Mouse (Mus musculus) MEL (cell line): ENCODE data around the gene Psmb9. TPM values are rescaled to one million over a fixed set of nuclear protein-coding genes. Genes with fewer than 3 reads are reported as not detected.
A peak's percentile ranks its signal among the peaks of the same experiment; 100 is the strongest.
"Not testable (repeated sequence)": the region's sequence is repeated elsewhere in the genome, so short reads cannot be mapped to it uniquely, and the experiment has no call there.

ENCODE experiments used
- DNase-seq: peaks from one replicate; pipeline ENCODE4 v3.0.0; 2011; ENCODE audit warnings: low read depth, low spot score
- H3K27ac ChIP-seq: 2 replicates; pipeline ENCODE4 v1.5.1; 2012; ENCODE audit warnings: low read depth, mild to moderate bottlenecking, control low read depth, low read length, moderate library complexity; ENCODE audit not compliant: control insufficient read depth
- H3K27me3 ChIP-seq, 2 experiments: fragments of 150-350 bp in 1 of 2; sonication (generic) in 1 of 2; 2 replicates each; pipeline ENCODE4 v1.6.1; 2012; ENCODE audit warnings: low read length in 2 of 2, mild to moderate bottlenecking in 2 of 2, improper control_type of control experiment in 1 of 2, moderate library complexity in 1 of 2; ENCODE audit not compliant: insufficient read depth in 2 of 2, control insufficient read depth in 1 of 2
- H3K36me3 ChIP-seq, 2 experiments: 2 replicates each; pipeline ENCODE4 v1.6.1; 2012 to 2014; ENCODE audit warnings: low read length in 2 of 2, improper control_type of control experiment in 1 of 2, inconsistent platforms in 1 of 2, mild to moderate bottlenecking in 1 of 2; ENCODE audit not compliant: insufficient read depth in 2 of 2, control insufficient read depth in 1 of 2
- H3K4me1 ChIP-seq, 2 experiments: fragments of 150-350 bp in 1 of 2; sonication (generic) in 1 of 2; 2 replicates each; pipeline ENCODE4 v1.6.1; 2012; ENCODE audit warnings: low read length in 2 of 2, improper control_type of control experiment in 1 of 2, mild to moderate bottlenecking in 1 of 2; ENCODE audit not compliant: insufficient read depth in 2 of 2, control insufficient read depth in 1 of 2
- H3K4me3 ChIP-seq, 2 experiments: fragments of 150-350 bp in 1 of 2; sonication (generic) in 1 of 2; 2 replicates each; pipeline ENCODE4 v1.5.1; 2012; ENCODE audit warnings: low read depth in 2 of 2, low read length in 2 of 2, mild to moderate bottlenecking in 2 of 2, moderate library complexity in 2 of 2, control low read depth in 1 of 2, improper control_type of control experiment in 1 of 2; ENCODE audit not compliant: control insufficient read depth in 1 of 2, insufficient read depth in 1 of 2
- H3K79me2 ChIP-seq: 2 replicates; pipeline ENCODE4 v1.6.1; 2012; ENCODE audit warnings: mild to moderate bottlenecking, low read length, moderate library complexity; ENCODE audit not compliant: control insufficient read depth, poor library complexity, insufficient read depth
- H3K9ac ChIP-seq: 2 replicates; pipeline ENCODE4 v1.6.1; 2012; ENCODE audit warnings: low read depth, mild to moderate bottlenecking, control low read depth, low read length, moderate library complexity; ENCODE audit not compliant: control insufficient read depth, poor library complexity, severe bottlenecking
- H3K9me3 ChIP-seq: fragments of 150-350 bp; sonication (generic); replicated peaks from 2 replicates; pipeline ENCODE4 v1.6.1; 2012; ENCODE audit warnings: mild to moderate bottlenecking, low read length, improper control_type of control experiment, moderate library complexity; ENCODE audit not compliant: insufficient read depth
- CTCF ChIP-seq, 3 experiments: IDR thresholded peaks in 2 of 3; conservative IDR thresholded peaks in 1 of 3; 2 replicates each; pipeline ENCODE4 v1.5.1; 2011 to 2012; ENCODE audit warnings: low read length in 3 of 3, low read depth in 2 of 3, mild to moderate bottlenecking in 2 of 3, improper control_type of control experiment in 1 of 3, inconsistent platforms in 1 of 3, mixed read lengths in 1 of 3, moderate library complexity in 1 of 3; ENCODE audit not compliant: control insufficient read depth in 1 of 3, insufficient read depth in 1 of 3, poor library complexity in 1 of 3, severe bottlenecking in 1 of 3
- E2F4 ChIP-seq: IDR thresholded peaks from 2 replicates; pipeline ENCODE4 v1.6.1; 2011; ENCODE audit warnings: low read depth, low read length, improper control_type of control experiment, borderline replicate concordance
- GABPA ChIP-seq: IDR thresholded peaks from 2 replicates; pipeline ENCODE4 v1.6.1; 2012; ENCODE audit warnings: low read depth, mild to moderate bottlenecking, inconsistent platforms, low read length, improper control_type of control experiment, moderate library complexity
- HCFC1 ChIP-seq: IDR thresholded peaks from 2 replicates; pipeline ENCODE4 v1.6.1; 2012; ENCODE audit warnings: low read depth, mild to moderate bottlenecking, inconsistent platforms, low read length, improper control_type of control experiment, moderate library complexity
- JUND ChIP-seq: IDR thresholded peaks from 2 replicates; pipeline ENCODE4 v1.6.1; 2011; ENCODE audit warnings: low read depth, mild to moderate bottlenecking, improper control_type of control experiment, low read length
- MAFK ChIP-seq: IDR thresholded peaks from 2 replicates; pipeline ENCODE4 v1.6.1; 2011; ENCODE audit warnings: low read depth, mild to moderate bottlenecking, low read length, improper control_type of control experiment, borderline replicate concordance
- MAX ChIP-seq: IDR thresholded peaks from 2 replicates; pipeline ENCODE4 v1.6.1; 2011; ENCODE audit warnings: low read length, improper control_type of control experiment
- MXI1 ChIP-seq: IDR thresholded peaks from 2 replicates; pipeline ENCODE4 v1.6.1; 2011; ENCODE audit warnings: mild to moderate bottlenecking, low read depth, low read length, improper control_type of control experiment
- MYC ChIP-seq: IDR thresholded peaks from 2 replicates; pipeline ENCODE4 v1.6.1; 2011; ENCODE audit warnings: low read depth, mild to moderate bottlenecking, low read length, improper control_type of control experiment, moderate library complexity
- NELFE ChIP-seq: IDR thresholded peaks from 2 replicates; pipeline ENCODE4 v1.6.1; 2011; ENCODE audit warnings: low read depth, low read length, improper control_type of control experiment
- RAD21 ChIP-seq: IDR thresholded peaks from 2 replicates; pipeline ENCODE4 v1.6.1; 2011; ENCODE audit warnings: mild to moderate bottlenecking, low read depth, low read length, improper control_type of control experiment
- RCOR1 ChIP-seq: IDR thresholded peaks from 2 replicates; pipeline ENCODE4 v1.6.1; 2012; ENCODE audit warnings: low read depth, mild to moderate bottlenecking, inconsistent platforms, low read length, improper control_type of control experiment
- SIN3A ChIP-seq: IDR thresholded peaks from 2 replicates; pipeline ENCODE4 v1.6.1; 2012; ENCODE audit warnings: low read length, improper control_type of control experiment, inconsistent platforms
- SMC3 ChIP-seq: IDR thresholded peaks from 2 replicates; pipeline ENCODE4 v1.6.1; 2011; ENCODE audit warnings: low read depth, low read length, improper control_type of control experiment
- TBP ChIP-seq: IDR thresholded peaks from 2 replicates; pipeline ENCODE4 v1.8.0; 2011; ENCODE audit warnings: low read depth, low read length, improper control_type of control experiment
- TCF12 ChIP-seq: IDR thresholded peaks from 2 replicates; pipeline ENCODE4 v1.6.1; 2014; ENCODE audit warnings: low read depth, mild to moderate bottlenecking, inconsistent platforms, low read length, improper control_type of control experiment, moderate library complexity
- UBTF ChIP-seq: IDR thresholded peaks from 2 replicates; pipeline ENCODE4 v1.6.1; 2012; ENCODE audit warnings: low read depth, mild to moderate bottlenecking, inconsistent platforms, low read length, improper control_type of control experiment, moderate library complexity, borderline replicate concordance; ENCODE audit not compliant: insufficient read depth
- USF1 ChIP-seq: IDR thresholded peaks from 2 replicates; pipeline ENCODE4 v1.6.1; 2014; ENCODE audit warnings: low read depth, mild to moderate bottlenecking, inconsistent platforms, low read length, improper control_type of control experiment, moderate library complexity
- ZC3H11A ChIP-seq: IDR thresholded peaks from 2 replicates; pipeline ENCODE4 v1.6.1; 2012; ENCODE audit warnings: low read depth, mild to moderate bottlenecking, inconsistent platforms, low read length, improper control_type of control experiment
- ZKSCAN1 ChIP-seq: IDR thresholded peaks from 2 replicates; pipeline ENCODE4 v1.6.1; 2012; ENCODE audit warnings: low read depth, mild to moderate bottlenecking, inconsistent platforms, low read length, improper control_type of control experiment, moderate library complexity
- polyA plus RNA-seq, 2 experiments: library from polyadenylated mRNA; stranded (reverse) in 1 of 2; unstranded in 1 of 2; fragments of >175 nt in 1 of 2; fragments of >200 nt in 1 of 2; gene quantifications; 2 replicates each; pipeline versions ENCODE4 v1.2.1 to v1.2.4; 2012; ENCODE audit warnings: low replicate concordance in 2 of 2, low read depth in 1 of 2; ENCODE audit not compliant: insufficient read length in 2 of 2, insufficient read depth in 1 of 2, missing spikeins in 1 of 2
- total RNA-seq: library from RNA; depleted of rRNA; stranded (reverse); fragments of 300-350 nt; gene quantifications from 2 replicates; pipeline ENCODE4 v1.2.3, GENCODE M21; 2012

Psmb9 gene
- total and polyA plus RNA-seq, 3 experiments, result 14.7 to 24.9 TPM; not detected in 1

- H3K27ac ChIP-seq, result peak overlapping the region; percentile 59; the same call in 1 of the 2 replicates
- peaks cover 0 to 18% of the 10 kb centered on the region in 2 experiments; a peak in 2 of 4 replicates for H3K36me3 ChIP-seq
- peak overlapping the region; percentile 6; the same call in 1 of the 2 replicates for H3K9ac ChIP-seq
- not testable (repeated sequence) for H3K79me2 ChIP-seq, H3K27me3 ChIP-seq, H3K9me3 ChIP-seq, H3K4me3 ChIP-seq
- TF ChIP-seq CTCF (IDR thresholded peaks at IDR 0.05 in 2 of 3, conservative IDR thresholded peaks at IDR 0.05 in 1 of 3; ENCODE audit: control insufficient read depth in 1 of 3, insufficient read depth in 1 of 3, low read depth in 2 of 3, low read length in 3 of 3, poor library complexity in 1 of 3, severe bottlenecking in 1 of 3) (peak; percentile 54 to 90 (median 67)), SMC3 (peak; percentile 71), RAD21 (peak; percentile 61), MXI1 (peak; percentile 15; the same call in 1 of the 2 replicates), ZC3H11A (peak; percentile 69)
- H3K4me1 ChIP-seq, result peaks cover 5 to 20% of the 10 kb centered on the region in 2 experiments
- DNase-seq, result peak; percentile 72
These were observed 31.5 kb upstream of the Psmb9 start for GRCm38 (mm10) chr17:34219096-34219495.

DNA sequence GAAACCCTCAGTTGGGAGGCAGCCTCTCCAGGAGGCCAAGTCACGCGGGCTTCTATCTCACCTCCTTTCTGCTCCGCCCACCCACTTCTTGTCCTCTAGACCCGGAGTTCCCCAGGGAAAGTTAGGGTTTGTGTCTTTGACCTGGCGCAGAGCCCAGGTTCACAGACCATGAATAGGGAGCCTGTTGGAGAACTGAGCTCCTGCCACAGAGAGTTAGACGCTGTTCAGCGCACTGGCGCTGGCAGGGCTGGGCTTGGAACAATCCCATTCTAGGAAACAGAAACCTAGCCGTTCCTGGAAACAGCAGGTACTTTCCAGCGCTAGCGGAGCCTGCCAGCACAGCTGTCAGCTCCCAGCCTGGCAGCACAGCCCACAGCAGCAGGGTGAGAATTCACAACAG lies 31.1 kb upstream of the Psmb9 start:
- Histone ChIP-seq H3K4me3 (peak overlapping the region; percentile 1 to 26; a peak in 2 of 4 replicates), H3K79me2 (no peaks in the 10 kb centered on the region), H3K9ac (peak overlapping the region; percentile 6), H3K4me1 (peaks cover 5 to 20% of the 10 kb centered on the region in 2 experiments), H3K27ac (peak overlapping the region; percentile 59), H3K9me3 (no peaks in the 10 kb centered on the region), H3K27me3 (no peaks in the 10 kb centered on the region), H3K36me3 (peaks cover 0 to 18% of the 10 kb centered on the region in 2 experiments; a peak in 2 of 4 replicates)
- DNase-seq, result peak; percentile 62
- TF ChIP-seq TBP (peak; percentile 59; the same call in 1 of the 2 replicates), GABPA (no peak)

- peaks cover 5 to 20% of the 10 kb centered on the region in 2 experiments for H3K4me1 ChIP-seq
- H3K9ac ChIP-seq, result no peak overlapping the region
- no peaks in the 10 kb centered on the region for H3K9me3 ChIP-seq
- peaks cover 0 to 18% of the 10 kb centered on the region in 2 experiments; a peak in 2 of 4 replicates for H3K36me3 ChIP-seq
- no peak overlapping the region for H3K27ac ChIP-seq
- H3K79me2 ChIP-seq, result no peaks in the 10 kb centered on the region
- DNase-seq, result no peak
- H3K27me3 ChIP-seq, result no peaks in the 10 kb centered on the region
- H3K4me3 ChIP-seq, result no peak overlapping the region
- TF ChIP-seq JUND, result no peak
- TF ChIP-seq USF1, result no peak
- TF ChIP-seq RAD21, result no peak
- no peak for TF ChIP-seq TCF12
- TF ChIP-seq HCFC1, result no peak
- no peak for TF ChIP-seq SMC3
- TF ChIP-seq UBTF, result no peak
- no peak for TF ChIP-seq SIN3A
- TF ChIP-seq MYC, result no peak
- no peak for TF ChIP-seq E2F4
- no peak for TF ChIP-seq MAX
- TF ChIP-seq NELFE, result no peak
- no peak for TF ChIP-seq MAFK
- TF ChIP-seq ZKSCAN1, result no peak
- TF ChIP-seq RCOR1, result no peak
These were observed 30.4 kb upstream of the Psmb9 start for GRCm38 (mm10) chr17:34217986-34218385.
